Mouse (Mus musculus) embryonic stem cell, embryonic (primary cell): ENCODE measurements around the gene Ckap5.

Experiments
- CTCF ChIA-PET, 4 experiments: fragments of 300-600 bp in 2 of 4; fragments of 350-600 bp in 2 of 4; sonication (Branson Sonifier 250); formaldehyde crosslinking; loops; one replicate each; lab custom pipeline; 2022; ENCODE audit warnings: inconsistent platforms in 2 of 4; lab: Charles Lee
- POLR2A ChIA-PET, 4 experiments: fragments of 300-600 bp in 2 of 4; fragments of 350-600 bp in 2 of 4; sonication (Branson Sonifier 250); formaldehyde crosslinking; loops; one replicate each; lab custom pipeline; 2022; ENCODE audit warnings: antibody characterized with exemption in 4 of 4, inconsistent platforms in 1 of 4; lab: Charles Lee

Ckap5 gene

DNA sequence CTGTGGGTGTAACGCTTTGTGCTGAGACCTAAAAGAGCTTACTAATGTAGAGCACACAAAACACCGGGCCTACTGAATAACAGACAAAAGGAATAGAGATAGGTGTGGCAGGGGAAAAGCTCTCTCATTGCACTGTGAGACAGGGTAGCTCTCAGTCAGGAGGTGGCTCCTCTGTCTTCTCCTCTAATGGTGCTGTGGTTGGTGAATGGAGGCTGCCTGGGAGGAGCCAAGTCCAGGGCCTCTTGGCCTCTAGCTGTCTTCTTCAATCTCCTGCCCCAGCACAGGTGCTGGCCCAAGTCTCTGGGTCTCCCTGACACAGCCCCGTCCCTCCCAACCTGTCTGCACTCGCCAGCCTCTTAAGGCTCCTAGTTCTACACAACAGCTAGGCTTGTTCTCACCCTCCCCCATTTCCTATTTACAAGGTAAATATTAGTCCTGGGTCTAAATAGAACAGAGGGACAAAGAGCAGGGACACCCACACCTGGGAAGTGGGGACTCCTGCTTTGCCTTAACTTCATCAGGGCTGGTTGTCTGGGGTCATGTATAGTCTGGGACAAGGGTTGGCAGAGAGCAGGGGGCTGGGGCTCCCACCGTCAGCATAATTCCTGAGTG lies 110.3 kb downstream of the Ckap5 start:
- POLR2A ChIA-PET: interaction anchor here (0.6 to 10.6 kb wide), 32 partner anchors 7 to 569 kb away, joined by 3 to 108 read pairs (median 5); partner anchors contain the start of genes Arhgap1 (in 3 of the 4), Zfp408 (in 3 of the 4), Ambra1 (in 1 of the 4) and Arfgap2 (in 1 of the 4)
- CTCF ChIA-PET: interaction anchor here in 3 of 4 experiments (1.0 to 4.1 kb wide), 4 partner anchors 9 to 20 kb away, joined by 3 to 39 read pairs (median 12); partner anchors contain the start of genes Arhgap1 (in 1 of the 3) and Zfp408 (in 1 of the 3)

DNA sequence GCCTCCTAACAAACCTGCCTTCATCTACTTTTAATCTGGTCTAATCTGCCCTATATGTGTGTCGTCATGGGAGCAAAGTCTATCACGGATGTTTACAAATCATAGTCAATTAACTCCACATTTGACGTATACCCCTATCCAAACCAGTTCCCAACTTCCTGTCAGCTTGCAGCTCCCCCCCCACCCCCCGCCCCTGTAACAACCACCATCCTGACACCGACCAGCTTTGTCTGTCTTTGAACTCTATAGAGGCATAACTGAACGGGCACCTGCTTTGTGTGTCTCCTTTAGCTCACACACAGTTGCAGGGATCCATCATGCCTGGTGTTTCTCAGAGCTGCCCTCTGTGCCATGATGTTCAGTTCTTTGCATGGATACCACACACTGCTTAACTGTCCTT lies 112.4 kb downstream of the Ckap5 start:
- ChIA-PET POLR2A (interaction anchor here in 2 of 4 experiments (0.7 to 8.7 kb wide), 7 partner anchors 8 to 91 kb away, joined by 3 to 108 read pairs (median 3); partner anchors contain the start of genes Ambra1 (in 1 of the 2), Arhgap1 (in 1 of the 2) and Zfp408 (in 1 of the 2)), CTCF (interaction anchor here in 2 of 4 experiments (0.6 to 1.0 kb wide), 4 partner anchors 7 to 239 kb away, joined by 3 to 5 read pairs (median 3); no protein-coding TSS in a partner anchor)

DNA sequence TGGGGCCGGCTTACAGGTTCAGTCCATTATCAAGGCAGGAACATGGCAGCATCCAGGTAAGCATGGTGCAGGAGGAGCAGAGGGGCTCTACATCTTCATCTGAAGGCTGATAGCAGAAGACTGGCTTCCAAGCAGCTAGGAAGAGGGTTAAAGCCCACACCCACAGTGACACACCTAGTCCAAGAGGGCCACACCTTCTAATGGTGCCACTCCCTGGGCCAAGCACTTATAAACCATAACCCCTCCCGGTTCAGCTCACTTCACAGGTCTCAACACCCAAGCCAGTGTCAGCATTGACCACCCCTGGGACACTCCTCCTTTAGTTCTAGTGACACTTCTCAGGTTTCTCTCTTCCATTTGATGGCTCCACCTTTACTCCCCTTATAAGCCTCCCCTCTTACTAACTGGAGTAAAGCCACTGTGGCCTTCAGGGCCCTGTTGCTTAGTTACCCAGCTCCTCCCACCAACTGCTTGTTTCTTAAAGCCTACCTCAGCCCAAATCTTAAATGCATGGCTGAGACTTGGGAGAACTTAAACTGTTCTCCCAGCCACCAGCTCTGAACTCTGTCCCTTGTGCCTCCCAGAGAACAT lies 116.4 kb downstream of the Ckap5 start:
- ChIA-PET CTCF (interaction anchor here in 1 of 4 experiments (2.1 kb wide), 1 partner anchor 13 kb away, joined by 10 read pairs; no protein-coding TSS in a partner anchor), POLR2A (interaction anchor here (0.6 to 11.8 kb wide), 19 partner anchors 6 to 1064 kb away, joined by 3 to 108 read pairs (median 5); partner anchors contain the start of genes F2 (in 2 of the 4), Ambra1 (in 1 of the 4) and Mdk (in 1 of the 4))

DNA sequence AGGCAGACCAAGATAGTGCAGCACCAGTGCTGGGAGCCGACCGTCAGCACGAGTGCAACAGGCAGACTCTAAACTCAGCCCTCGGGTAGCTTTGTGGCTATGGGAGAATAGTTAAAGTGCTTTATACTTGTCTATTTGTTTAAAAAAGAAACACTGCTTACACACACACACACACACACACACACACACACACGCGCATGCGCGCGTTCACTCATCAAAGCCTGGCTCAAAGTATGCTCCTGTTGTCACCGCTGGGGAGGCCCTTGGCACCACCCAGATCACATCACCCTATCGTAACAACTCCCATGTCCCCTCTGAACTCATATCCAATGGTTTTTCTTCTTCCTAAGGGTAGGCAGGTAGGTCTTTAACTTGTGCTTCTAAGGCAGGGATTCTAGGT lies 117.5 kb downstream of the Ckap5 start:
- CTCF ChIA-PET: interaction anchor here in 2 of 4 experiments (0.6 to 1.0 kb wide), 4 partner anchors 8 to 893 kb away, joined by 3 to 21 read pairs (median 4); no protein-coding TSS in a partner anchor
- POLR2A ChIA-PET: interaction anchor here in 3 of 4 experiments (0.6 to 11.8 kb wide), 18 partner anchors 7 to 444 kb away, joined by 3 to 108 read pairs (median 4); partner anchors contain the start of genes F2 (in 2 of the 3), Atg13 (in 1 of the 3) and Harbi1 (in 1 of the 3)

GRCm38 (mm10) chr2:91645354-91645753 lies 118.8 kb downstream of the Ckap5 start:
- ChIA-PET POLR2A (interaction anchor here in 3 of 4 experiments (0.6 to 11.8 kb wide), 10 partner anchors 8 to 388 kb away, joined by 3 to 108 read pairs (median 21); partner anchors contain the start of gene F2 (in 2 of the 3)), CTCF (interaction anchor here (0.7 to 6.3 kb wide), 10 partner anchors 9 to 65 kb away, joined by 3 to 39 read pairs (median 5); partner anchors contain the start of genes F2 (in 3 of the 4), Atg13 (in 1 of the 4) and Harbi1 (in 1 of the 4))

GRCm38 (mm10) chr2:91645811-91646210 lies 119.2 kb downstream of the Ckap5 start:
- CTCF ChIA-PET: interaction anchor here (0.6 to 6.3 kb wide), 20 partner anchors 7 to 531 kb away, joined by 3 to 39 read pairs (median 4); partner anchors contain the start of genes F2 (in 3 of the 4), Atg13 (in 1 of the 4), Harbi1 (in 1 of the 4) and Madd (in 1 of the 4)
- POLR2A ChIA-PET: interaction anchor here in 3 of 4 experiments (0.5 to 11.8 kb wide), 13 partner anchors 9 to 281 kb away, joined by 3 to 108 read pairs (median 8); partner anchors contain the start of genes F2 (in 3 of the 3), Chrm4 (in 1 of the 3) and Ckap5 (in 1 of the 3)

GRCm38 (mm10) chr2:91646733-91647132 lies 120.2 kb downstream of the Ckap5 start:
- ChIA-PET POLR2A (interaction anchor here in 3 of 4 experiments (0.9 to 11.8 kb wide), 22 partner anchors 8 to 410 kb away, joined by 3 to 108 read pairs (median 4); partner anchors contain the start of genes F2 (in 3 of the 3), Ckap5 (in 2 of the 3), Arfgap2 (in 1 of the 3) and Ddb2 (in 1 of the 3)), CTCF (interaction anchor here (0.5 to 6.3 kb wide), 33 partner anchors 8 to 532 kb away, joined by 3 to 39 read pairs (median 4); partner anchors contain the start of genes F2 (in 3 of the 4), Atg13 (in 1 of the 4), Harbi1 (in 1 of the 4) and Madd (in 1 of the 4))

GRCm38 (mm10) chr2:91649152-91649551 lies 122.6 kb downstream of the Ckap5 start:
- CTCF ChIA-PET: interaction anchor here in 1 of 4 experiments (1.3 to 6.3 kb wide), 2 partner anchors 13 to 588 kb away, joined by 3 to 39 read pairs; partner anchors contain the start of gene F2
- POLR2A ChIA-PET: interaction anchor here in 3 of 4 experiments (0.5 to 11.8 kb wide), 17 partner anchors 10 to 535 kb away, joined by 3 to 108 read pairs (median 6); partner anchors contain the start of genes F2 (in 3 of the 3), Atg13 (in 2 of the 3), Harbi1 (in 2 of the 3) and Ambra1 (in 1 of the 3)

DNA sequence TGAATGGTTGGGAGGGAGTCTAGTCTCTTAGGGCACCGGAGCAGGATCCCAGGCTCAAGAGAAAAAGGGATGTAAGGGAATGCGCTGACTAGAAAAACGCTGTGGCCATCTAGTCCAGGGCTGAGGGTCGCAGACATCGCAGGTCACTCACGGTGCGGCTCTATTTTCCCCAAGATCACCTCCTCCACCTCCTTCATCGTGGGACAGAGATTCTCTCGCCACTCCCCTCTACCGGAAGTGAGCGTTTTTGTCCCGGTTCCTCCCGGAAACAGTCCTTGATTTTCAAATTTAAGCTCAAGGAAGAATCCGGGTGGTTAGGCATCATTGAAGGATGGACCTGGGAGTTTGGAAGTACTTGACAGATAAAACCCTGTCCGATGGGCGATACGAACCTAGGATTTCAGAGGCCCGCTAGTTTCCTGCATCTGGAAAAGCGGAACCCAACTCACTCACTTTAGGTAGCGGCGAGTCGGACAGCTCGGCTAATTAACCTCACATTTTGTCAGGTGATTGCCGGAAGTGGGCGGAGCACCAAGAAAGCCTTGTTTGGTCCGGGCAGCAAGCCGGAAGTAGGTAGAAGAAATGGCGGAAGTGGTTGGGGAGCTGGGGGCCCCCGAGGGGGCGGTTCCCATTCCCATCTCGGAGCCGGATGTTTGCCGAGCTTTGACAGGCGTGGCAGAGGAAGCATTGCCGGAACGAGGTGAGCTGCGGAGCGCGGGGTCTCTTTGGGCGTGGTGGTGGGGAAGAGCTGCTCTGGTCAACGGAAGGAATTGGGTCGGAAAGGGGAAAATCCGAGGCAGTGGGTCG lies 123.2 kb downstream of the Ckap5 start, which contains the start of the genes Zfp408 and Arhgap1:
Gene Zfp408 (minus strand): TSS at position 239 of the 807 bp plus-strand sequence.
Gene Arhgap1 (plus strand): TSS at position 308 of the 807 bp plus-strand sequence.
- CTCF ChIA-PET: interaction anchor here in 2 of 4 experiments (0.7 to 6.3 kb wide), 5 partner anchors 9 to 588 kb away, joined by 3 to 39 read pairs (median 3); partner anchors contain the start of gene F2 (in 1 of the 2)
- POLR2A ChIA-PET: interaction anchor here in 3 of 4 experiments (0.6 to 11.8 kb wide), 50 partner anchors 9 to 588 kb away, joined by 3 to 108 read pairs (median 4); partner anchors contain the start of genes F2 (in 3 of the 3), 1110051M20Rik (in 2 of the 3), Ambra1 (in 2 of the 3) and Atg13 (in 2 of the 3)

DNA sequence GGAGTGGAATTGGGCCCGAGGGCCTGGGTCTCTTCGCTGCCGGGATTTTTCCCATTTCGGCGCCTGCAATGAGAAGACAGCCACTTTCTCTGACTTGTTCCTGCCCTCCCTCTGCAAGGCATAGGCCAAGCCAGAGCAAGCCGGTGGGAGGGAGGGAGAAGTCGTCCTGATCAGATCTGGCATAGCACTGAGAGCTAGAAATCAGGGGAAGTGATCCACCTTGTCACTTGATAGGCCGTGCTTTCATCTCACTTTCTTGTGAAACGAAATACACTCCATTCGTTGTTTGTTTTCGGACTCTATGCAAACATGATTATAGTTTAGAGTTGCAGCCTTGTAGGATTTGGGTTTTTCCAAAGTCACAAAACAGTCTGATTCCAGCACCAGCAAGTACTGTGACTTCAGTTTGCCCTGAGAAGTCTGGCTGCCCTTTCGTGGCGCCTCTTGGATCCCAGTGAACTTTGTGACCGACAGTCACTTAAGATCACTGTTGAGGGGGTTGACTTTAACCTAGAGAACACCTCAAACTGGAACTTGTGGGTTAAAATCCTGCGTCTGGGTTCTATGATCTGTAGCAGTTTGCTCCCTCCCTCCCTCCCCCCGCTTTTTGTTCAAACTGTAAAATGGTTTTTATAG lies 123.9 kb downstream of the Ckap5 start:
- ChIA-PET CTCF (interaction anchor here in 2 of 4 experiments (0.7 to 6.3 kb wide), 5 partner anchors 10 to 589 kb away, joined by 3 to 39 read pairs (median 3); partner anchors contain the start of gene F2 (in 1 of the 2)), POLR2A (interaction anchor here in 3 of 4 experiments (0.6 to 11.8 kb wide), 49 partner anchors 8 to 589 kb away, joined by 3 to 108 read pairs (median 4); partner anchors contain the start of genes F2 (in 3 of the 3), 1110051M20Rik (in 2 of the 3), Ambra1 (in 2 of the 3) and Atg13 (in 2 of the 3))

DNA sequence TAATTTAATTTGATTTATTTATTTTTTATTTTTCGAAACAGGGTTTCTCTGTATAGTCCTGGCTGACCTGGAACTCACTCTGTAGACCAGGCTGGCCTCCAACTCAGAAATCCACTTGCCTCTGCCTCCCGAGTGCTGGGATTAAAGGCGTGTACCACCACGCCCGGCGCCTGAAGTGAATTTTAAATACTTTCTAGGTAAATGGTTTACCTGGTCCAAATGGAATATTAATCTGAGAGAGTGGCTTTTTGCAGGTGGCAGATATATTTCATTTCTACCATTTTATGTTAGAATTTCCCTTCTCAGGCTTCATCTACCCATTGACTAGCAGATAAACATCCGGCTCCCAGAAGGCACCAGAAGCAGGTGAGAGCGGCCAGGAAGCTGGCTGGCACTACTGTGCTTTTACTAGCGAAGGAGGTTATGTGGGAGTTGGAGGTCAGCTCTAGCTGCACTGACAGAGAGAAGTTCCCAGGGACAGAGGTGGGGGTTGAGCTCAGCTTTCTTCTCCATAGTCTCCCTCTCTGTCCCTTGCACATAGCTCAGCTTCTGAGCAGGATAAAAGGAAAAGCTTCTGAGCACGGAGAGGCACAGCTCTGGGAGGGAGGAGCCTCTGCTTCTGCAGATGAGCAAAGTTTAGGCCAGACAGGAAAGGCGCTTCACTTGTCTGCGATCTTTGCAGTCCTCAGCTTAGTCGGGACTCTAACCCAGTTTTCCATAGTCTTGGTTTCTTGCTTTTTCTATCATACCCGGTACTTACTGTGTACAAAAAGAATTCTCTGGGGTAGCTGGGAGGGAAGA lies 125.1 kb downstream of the Ckap5 start:
- ChIA-PET POLR2A (interaction anchor here in 3 of 4 experiments (0.6 to 11.4 kb wide), 11 partner anchors 14 to 212 kb away, joined by 3 to 108 read pairs (median 6); partner anchors contain the start of gene F2 (in 3 of the 3)), CTCF (interaction anchor here in 2 of 4 experiments (0.5 to 6.3 kb wide), 2 partner anchors 15 to 41 kb away, joined by 3 to 39 read pairs; partner anchors contain the start of gene F2 (in 1 of the 2))

DNA sequence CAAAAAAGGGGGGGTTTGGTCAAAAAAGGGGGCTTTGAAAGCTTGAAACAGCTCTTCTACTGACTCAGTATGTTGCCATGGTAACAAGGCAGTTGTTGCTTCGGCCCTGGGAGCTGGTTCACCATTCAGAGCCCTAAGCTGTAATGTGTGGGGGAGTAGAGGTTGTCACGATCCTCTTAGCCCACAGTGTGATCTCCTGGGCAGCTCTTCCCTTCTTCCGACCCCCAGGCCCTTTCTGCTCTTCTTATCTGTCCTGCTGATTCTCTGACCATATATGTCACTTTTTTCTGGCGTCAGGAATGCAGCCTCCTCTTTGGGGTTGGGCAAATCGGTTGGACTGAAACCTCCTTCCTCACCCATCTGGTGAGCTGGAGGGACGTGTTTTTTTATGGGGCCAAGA lies 126.3 kb downstream of the Ckap5 start:
- CTCF ChIA-PET: interaction anchor here in 2 of 4 experiments (0.5 to 0.7 kb wide), 3 partner anchors 30 to 80 kb away, joined by 3 to 12 read pairs (median 5); no protein-coding TSS in a partner anchor
- POLR2A ChIA-PET: interaction anchor here in 3 of 4 experiments (0.5 to 11.4 kb wide), 10 partner anchors 8 to 255 kb away, joined by 3 to 108 read pairs (median 4); partner anchors contain the start of genes F2 (in 2 of the 3) and Ambra1 (in 1 of the 3)

GRCm38 (mm10) chr2:91655388-91655787 lies 128.8 kb downstream of the Ckap5 start:
- POLR2A ChIA-PET: interaction anchor here in 3 of 4 experiments (0.6 to 4.5 kb wide), 12 partner anchors 9 to 400 kb away, joined by 3 to 38 read pairs (median 8); partner anchors contain the start of genes F2 (in 2 of the 3), Ambra1 (in 1 of the 3), Atg13 (in 1 of the 3) and Harbi1 (in 1 of the 3)
- CTCF ChIA-PET: interaction anchor here in 1 of 4 experiments (1.1 kb wide), 1 partner anchor 9 kb away, joined by 4 read pairs; no protein-coding TSS in a partner anchor

DNA sequence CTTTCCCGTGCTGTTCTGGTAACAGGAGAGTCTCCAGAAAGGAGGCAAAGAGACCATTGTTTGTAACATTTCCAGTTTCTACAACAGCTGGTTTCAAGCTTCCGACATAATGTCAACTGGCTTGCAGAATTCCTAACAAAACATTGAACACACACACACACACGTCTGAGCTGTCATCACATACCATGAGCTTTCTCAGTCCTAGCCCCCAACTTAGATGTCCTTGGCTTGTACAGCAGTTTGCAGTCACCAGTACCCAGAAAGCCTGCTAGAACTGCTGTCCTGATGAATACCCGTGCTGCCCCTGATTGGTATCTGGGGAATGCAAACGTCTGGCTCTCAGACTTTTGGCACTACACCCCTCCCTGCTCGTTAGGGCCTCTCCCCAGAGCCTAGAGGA lies 129.3 kb downstream of the Ckap5 start:
- ChIA-PET POLR2A (interaction anchor here in 2 of 4 experiments (0.6 to 4.5 kb wide), 17 partner anchors 9 to 419 kb away, joined by 3 to 38 read pairs (median 7); partner anchors contain the start of genes F2 (in 2 of the 2), Atg13 (in 1 of the 2), Ddb2 (in 1 of the 2) and Harbi1 (in 1 of the 2)), CTCF (interaction anchor here in 2 of 4 experiments (1.1 to 2.0 kb wide), 5 partner anchors 9 to 168 kb away, joined by 3 to 19 read pairs (median 4); no protein-coding TSS in a partner anchor)
